Mouse (Mus musculus) intestine, postnatal 0 days (tissue): ENCODE measurements around the gene Ntng2. TPM values are rescaled to one million over a fixed set of nuclear protein-coding genes. Genes with fewer than 3 reads are reported as not detected.

Experiments used
- ATAC-seq: fragments of 200-750 bp; cut with Nextera tagmentation; 2 replicates; pipeline ENCODE4 v1.8.0; 2017; ENCODE audit warnings: mild to moderate bottlenecking, moderate TSS enrichment, moderate library complexity
- H3K27ac ChIP-seq: fragments of 300-500 bp; sonication (generic); 2 replicates; pipeline ENCODE4 v1.5.1; 2014; ENCODE audit warnings: mild to moderate bottlenecking, low read depth, low read length, moderate library complexity
- H3K27me3 ChIP-seq: fragments of 300-500 bp; sonication (generic); replicated peaks from 2 replicates; pipeline ENCODE4 v1.6.1; 2014; ENCODE audit warnings: low read length, mixed read lengths; ENCODE audit not compliant: control insufficient read depth, insufficient read depth
- H3K36me3 ChIP-seq: fragments of 300-500 bp; sonication (generic); 2 replicates; pipeline ENCODE4 v1.6.1; 2014; ENCODE audit warnings: mild to moderate bottlenecking, moderate library complexity; ENCODE audit not compliant: control insufficient read depth, insufficient read depth
- H3K4me1 ChIP-seq: fragments of 300-500 bp; sonication (generic); replicated peaks from 2 replicates; pipeline ENCODE4 v1.6.1; 2014; ENCODE audit warnings: antibody characterized with exemption, low read length, mixed read lengths; ENCODE audit not compliant: control insufficient read depth, insufficient read depth
- H3K4me2 ChIP-seq: fragments of 300-500 bp; sonication (generic); replicated peaks from 2 replicates; pipeline ENCODE4 v1.6.1; 2014; ENCODE audit warnings: low read depth, mild to moderate bottlenecking, moderate library complexity
- H3K4me3 ChIP-seq: fragments of 300-500 bp; sonication (generic); 2 replicates; pipeline ENCODE4 v1.5.1; 2014; ENCODE audit warnings: low read depth, low read length
- H3K9ac ChIP-seq: fragments of 300-500 bp; sonication (generic); 2 replicates; pipeline ENCODE4 v1.6.1; 2014; ENCODE audit warnings: mild to moderate bottlenecking, low read depth, low read length
- H3K9me3 ChIP-seq: fragments of 300-500 bp; sonication (generic); 2 replicates; pipeline ENCODE4 v1.6.1; 2016; ENCODE audit warnings: mixed run types; ENCODE audit not compliant: control insufficient read depth
- CTCF ChIP-seq: sonication (generic); IDR thresholded peaks from 2 replicates; pipeline ENCODE4 v1.5.1; 2016; ENCODE audit warnings: low read depth, mild to moderate bottlenecking, control low read depth, antibody characterized with exemption, moderate library complexity
- WGBS: fragments of 180-500 bp; shearing (Covaris S2); extraction: QIAGEN DNeasy Blood & Tissue Kit; methylation state at CpG from one replicate; pipeline ENCODE4 v1.1.7; 2014; 5-methylcytosine and 5-hydroxymethylcytosine counted together
- polyA plus RNA-seq: library from polyadenylated mRNA; unstranded; fragments of >200 nt; fragmentation: Nextera tagmentation; extraction: Ambion mirVana; gene quantifications from 2 replicates; pipeline ENCODE4 v1.2.1, GENCODE M21; 2015

Ntng2 gene
- polyA plus RNA-seq, 1 experiment from 2014 or later: 0.21 TPM

DNA sequence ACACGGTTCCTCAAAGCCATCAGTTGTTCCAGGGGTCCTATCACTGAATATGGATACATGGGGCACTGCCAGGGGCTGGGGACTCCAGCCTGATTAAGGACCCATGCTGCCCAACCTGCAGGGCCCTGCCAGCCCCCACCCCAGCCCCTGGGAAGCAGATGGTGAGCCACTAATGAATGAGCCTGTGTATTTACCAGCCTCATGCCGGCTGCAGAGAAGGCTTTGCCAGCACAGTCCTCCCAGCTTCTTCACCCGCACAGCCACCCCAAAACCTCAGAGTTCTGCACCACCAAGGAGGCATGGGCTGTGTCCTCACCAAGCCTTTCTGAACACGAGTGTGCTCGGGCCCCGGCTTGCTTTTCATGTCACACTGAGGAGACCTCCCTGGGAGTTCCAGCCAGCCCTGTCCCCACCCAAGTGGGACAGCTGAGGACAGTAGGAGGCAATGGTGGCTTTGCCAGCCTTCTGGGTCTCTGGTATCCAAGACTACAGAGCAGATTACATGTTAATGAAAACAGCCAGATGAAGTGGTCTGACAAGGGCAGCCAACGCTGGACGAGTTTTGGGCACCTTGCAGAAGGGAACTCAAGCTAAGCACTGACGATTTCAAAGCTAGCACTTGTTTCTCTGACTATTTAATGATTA is 22.5 kb downstream of the Ntng2 start:
- no peaks in the 10 kb centered on the region for H3K9me3 ChIP-seq
- WGBS: 62% methylated on average over 9 of the region's 9 CpGs
- ATAC-seq: no peak
- no peak for TF ChIP-seq CTCF
- no peak overlapping the region for H3K4me3 ChIP-seq
- H3K27me3 ChIP-seq: no peaks in the 10 kb centered on the region
- H3K4me1 ChIP-seq: no peaks in the 10 kb centered on the region
- H3K27ac ChIP-seq: no peak overlapping the region
- no peak overlapping the region for H3K4me2 ChIP-seq
- H3K36me3 ChIP-seq: no peaks in the 10 kb centered on the region
- no peak overlapping the region for H3K9ac ChIP-seq

DNA sequence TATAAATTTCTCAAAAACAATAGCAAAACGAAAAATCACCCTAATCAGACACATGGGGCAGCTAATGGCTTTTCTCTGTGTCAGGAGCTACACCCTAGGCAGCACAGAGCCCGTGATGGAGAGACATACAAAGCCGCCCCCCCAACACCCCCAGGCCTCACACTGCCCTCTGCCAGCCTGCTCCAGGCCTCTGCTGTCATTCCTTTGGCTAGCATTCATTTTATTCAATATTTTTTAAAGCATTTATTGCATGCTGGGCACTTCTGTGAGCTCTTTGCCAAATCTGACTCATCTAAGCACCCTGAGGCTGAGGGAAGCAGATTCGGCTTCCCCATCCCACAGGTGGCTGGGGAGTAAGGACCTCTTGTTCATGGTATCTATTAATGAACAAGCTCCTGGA is 26.1 kb downstream of the Ntng2 start:
- no peaks in the 10 kb centered on the region for H3K27me3 ChIP-seq
- ATAC-seq: no peak

DNA sequence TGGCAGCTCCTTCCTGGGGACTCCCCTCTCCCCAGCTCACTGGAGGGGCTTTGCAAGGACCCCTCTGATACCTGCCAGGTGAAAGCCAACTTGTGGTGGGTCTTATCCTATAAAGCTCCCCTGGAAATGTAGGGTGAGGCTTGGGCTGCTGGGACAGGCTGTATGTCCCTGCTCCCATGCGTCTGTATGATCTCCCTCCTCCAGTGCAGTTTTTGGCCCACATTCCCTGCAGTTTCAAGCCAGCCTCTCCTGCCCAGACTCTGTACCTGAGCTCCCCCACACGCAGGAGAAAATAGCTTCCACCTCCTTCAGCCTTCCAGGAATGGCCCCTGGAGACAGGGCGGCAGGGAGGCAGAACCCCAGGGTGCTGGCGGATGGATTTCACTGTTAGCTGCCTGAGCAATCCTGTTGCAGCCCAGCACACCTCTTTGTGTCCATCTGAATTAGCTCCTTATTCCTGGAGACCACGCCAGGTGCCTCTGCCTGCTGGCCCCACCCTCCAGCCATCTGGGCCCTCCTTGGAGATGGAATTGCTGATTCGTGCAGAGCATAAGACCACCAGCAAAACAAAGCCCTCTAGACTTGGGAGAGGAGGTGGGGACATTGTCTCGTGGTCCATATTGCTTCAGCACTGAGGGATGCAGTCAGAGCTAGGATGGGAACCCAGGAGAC is 29.1 kb downstream of the Ntng2 start:
- Histone ChIP-seq H3K27me3 (no peaks in the 10 kb centered on the region), H3K9me3 (no peaks in the 10 kb centered on the region), H3K36me3 (no peaks in the 10 kb centered on the region), H3K4me1 (no peaks in the 10 kb centered on the region), H3K9ac (no peak overlapping the region), H3K4me3 (no peak overlapping the region), H3K4me2 (no peak overlapping the region), H3K27ac (no peak overlapping the region)
- 47% methylated on average over 7 of the region's 7 CpGs for WGBS
- no peak for ATAC-seq
- TF ChIP-seq CTCF: no peak

More for the DNA sequence above, 26.1 kb downstream of the Ntng2 start:
- 66% methylated on average over 4 of the region's 4 CpGs for WGBS
- no peak for TF ChIP-seq CTCF
- no peaks in the 10 kb centered on the region for H3K36me3 ChIP-seq
- no peak overlapping the region for H3K9ac ChIP-seq
- no peaks in the 10 kb centered on the region for H3K4me1 ChIP-seq
- H3K4me2 ChIP-seq: no peak overlapping the region
- no peak overlapping the region for H3K27ac ChIP-seq
- H3K4me3 ChIP-seq: no peak overlapping the region
- no peaks in the 10 kb centered on the region for H3K9me3 ChIP-seq

- no peak overlapping the region for H3K27ac ChIP-seq
- H3K36me3 ChIP-seq: no peaks in the 10 kb centered on the region
- no peak for TF ChIP-seq CTCF
- WGBS: 8% methylated on average over 4 of the region's 4 CpGs
- no peak overlapping the region for H3K4me3 ChIP-seq
- no peaks in the 10 kb centered on the region for H3K9me3 ChIP-seq
- H3K9ac ChIP-seq: no peak overlapping the region
- no peak overlapping the region for H3K4me2 ChIP-seq
- H3K27me3 ChIP-seq: no peaks in the 10 kb centered on the region
- no peaks in the 10 kb centered on the region for H3K4me1 ChIP-seq
- no peak for ATAC-seq
Measured at GRCm38 (mm10) chr2:29222302-29222701, 30.5 kb downstream of the Ntng2 start.

DNA sequence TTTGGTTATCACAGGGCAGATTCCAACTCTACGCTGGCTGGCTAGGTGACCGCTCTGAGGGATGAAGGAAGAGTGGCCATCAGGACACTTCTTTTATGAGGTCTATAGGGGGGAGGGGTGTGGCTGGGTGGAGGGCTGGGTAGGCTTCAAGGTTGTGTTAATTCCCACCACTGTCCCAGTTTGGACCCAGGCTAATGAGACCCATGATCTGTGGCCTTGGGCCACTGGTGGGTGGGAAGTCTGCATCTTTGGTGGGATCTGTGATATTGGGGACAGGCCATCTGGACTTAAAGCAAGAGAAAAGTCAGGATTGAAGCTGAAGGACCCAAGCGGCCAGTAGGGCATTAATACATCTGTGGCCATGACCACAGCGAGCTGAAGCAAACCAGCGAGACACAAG is 34.0 kb downstream of the Ntng2 start:
- Histone ChIP-seq H3K9ac (no peak overlapping the region), H3K36me3 (no peaks in the 10 kb centered on the region), H3K4me1 (no peaks in the 10 kb centered on the region), H3K27ac (no peak overlapping the region), H3K4me2 (no peak overlapping the region), H3K9me3 (no peaks in the 10 kb centered on the region), H3K4me3 (no peak overlapping the region), H3K27me3 (no peaks in the 10 kb centered on the region)
- no peak for TF ChIP-seq CTCF
- ATAC-seq: no peak
- 79% methylated on average over 5 of the region's 5 CpGs for WGBS

DNA sequence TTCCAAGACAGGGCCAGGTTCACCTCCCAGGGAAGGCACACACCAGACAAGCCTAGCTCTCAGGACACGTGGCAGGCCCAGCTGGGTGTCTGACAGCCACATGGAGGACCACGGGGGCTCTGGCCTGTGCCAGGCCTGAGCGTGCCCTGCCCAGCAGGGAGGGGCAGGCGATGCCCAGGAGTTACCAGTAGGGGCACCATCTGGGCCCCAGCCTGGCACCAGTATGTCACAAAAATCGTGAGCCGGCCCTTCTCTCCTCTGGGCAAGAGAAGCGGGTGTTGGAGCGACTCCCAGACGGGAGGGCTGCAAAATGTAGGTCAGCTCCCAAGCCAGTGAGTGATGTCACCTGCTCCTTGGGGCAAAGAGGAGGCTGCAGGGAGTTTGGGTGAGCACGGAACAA is 34.9 kb downstream of the Ntng2 start:
- H3K27me3 ChIP-seq: no peaks in the 10 kb centered on the region
- H3K4me1 ChIP-seq: no peaks in the 10 kb centered on the region
- WGBS: 66% methylated on average over 10 of the region's 10 CpGs
- H3K36me3 ChIP-seq: no peaks in the 10 kb centered on the region
- ATAC-seq: no peak
- H3K27ac ChIP-seq: no peak overlapping the region
- H3K9ac ChIP-seq: no peak overlapping the region
- H3K4me3 ChIP-seq: no peak overlapping the region
- TF ChIP-seq CTCF: peak; percentile 33
- H3K9me3 ChIP-seq: no peaks in the 10 kb centered on the region
- no peak overlapping the region for H3K4me2 ChIP-seq
